Mouse (Mus musculus): ENCODE results near the gene Cavin1. TPM values are rescaled to one million over a fixed set of nuclear protein-coding genes. Genes with fewer than 3 reads are reported as not detected.

Gene Cavin1
- polyA plus RNA-seq, 1 experiment from 2014 or later = 136 TPM

DNA sequence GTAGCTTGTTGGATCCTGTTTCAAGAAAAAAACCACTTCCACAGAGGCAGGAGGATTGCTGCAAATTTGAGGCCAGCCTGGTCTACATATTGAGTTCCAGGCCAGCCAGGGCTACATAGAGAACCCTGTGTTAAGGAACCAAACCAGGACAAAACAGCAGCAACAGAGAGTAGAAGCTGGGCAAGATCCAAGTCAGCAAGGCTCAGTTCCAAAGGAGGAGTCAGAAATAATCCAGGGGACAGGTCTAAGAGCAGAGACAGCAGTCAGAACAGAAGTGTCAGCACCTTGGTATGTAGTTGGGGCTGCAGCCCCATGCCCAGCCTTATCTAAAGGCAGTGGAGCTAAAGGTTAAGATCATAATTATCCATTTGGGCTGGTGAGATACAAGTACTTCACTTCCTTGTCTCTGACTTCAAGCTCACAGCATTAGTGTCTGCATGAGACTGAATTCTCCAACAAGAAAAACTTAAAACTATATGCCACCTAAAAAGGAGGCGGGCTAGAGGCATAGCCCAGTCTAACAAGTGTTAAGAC lies 46.2 kb downstream of the Cavin1 start:
- Histone ChIP-seq H3K4me1 (ENCODE audit: control insufficient read depth, insufficient read depth, low read length) (no peaks in the 10 kb centered on the region), H3K36me3 (ENCODE audit: control insufficient read depth, insufficient read depth, low read length) (no peaks in the 10 kb centered on the region), H3K27me3 (ENCODE audit: control insufficient read depth, insufficient read depth, low read length) (no peaks in the 10 kb centered on the region), H3K9me3 (ENCODE audit: control insufficient read depth, low read depth, low read length) (no peaks in the 10 kb centered on the region), H3K4me3 (ENCODE audit: low read depth, low read length) (no peak overlapping the region), H3K4me2 (replicated peaks; ENCODE audit: low read depth, low read length) (no peak overlapping the region), H3K9ac (replicated peaks; ENCODE audit: low read depth, low read length) (no peak overlapping the region), H3K27ac (ENCODE audit: low read length) (no peak overlapping the region)
- WGBS = 91% methylated on average over 1 of the region's 1 CpGs
- no peak for ATAC-seq (ENCODE audit: insufficient number of reproducible peaks, insufficient read depth, low FRiP score, low read depth)

GRCm38 (mm10) chr11:100920887-100921624 lies 49.6 kb downstream of the Cavin1 start:
- Histone ChIP-seq H3K27me3 (ENCODE audit: control insufficient read depth, insufficient read depth, low read length) (no peaks in the 10 kb centered on the region), H3K36me3 (ENCODE audit: control insufficient read depth, insufficient read depth, low read length) (no peaks in the 10 kb centered on the region), H3K9me3 (ENCODE audit: control insufficient read depth, low read depth, low read length) (no peaks in the 10 kb centered on the region), H3K4me1 (ENCODE audit: control insufficient read depth, insufficient read depth, low read length) (no peaks in the 10 kb centered on the region), H3K27ac (ENCODE audit: low read length) (no peak overlapping the region), H3K9ac (replicated peaks; ENCODE audit: low read depth, low read length) (no peak overlapping the region), H3K4me2 (replicated peaks; ENCODE audit: low read depth, low read length) (no peak overlapping the region), H3K4me3 (ENCODE audit: low read depth, low read length) (no peak overlapping the region)
- no peak for ATAC-seq (ENCODE audit: insufficient number of reproducible peaks, insufficient read depth, low FRiP score, low read depth)
- 85% methylated on average over 4 of the region's 4 CpGs for WGBS

DNA sequence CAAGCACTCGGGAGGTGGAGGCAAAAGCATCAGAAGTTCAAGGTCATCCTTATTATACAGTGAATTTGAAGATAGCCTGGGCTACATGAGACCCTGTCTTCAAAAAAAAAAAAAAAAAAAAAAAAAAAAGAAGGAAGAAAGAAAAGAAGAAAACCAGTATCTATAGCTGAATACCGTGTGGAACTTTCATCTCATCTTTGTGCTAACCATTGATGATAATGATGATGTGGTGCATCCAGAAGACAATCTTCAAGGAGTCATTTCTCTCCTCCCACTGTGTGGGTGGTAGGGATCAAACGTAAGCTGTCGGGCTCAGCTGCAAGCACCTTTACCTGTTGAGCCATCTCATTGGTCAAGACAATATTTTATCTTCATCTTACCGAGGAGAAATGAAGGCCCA lies 52.7 kb downstream of the Cavin1 start:
- H3K27me3 ChIP-seq (ENCODE audit: control insufficient read depth, insufficient read depth, low read length) = no peaks in the 10 kb centered on the region
- H3K4me1 ChIP-seq (ENCODE audit: control insufficient read depth, insufficient read depth, low read length) = peaks cover 3% of the 10 kb centered on the region; the same call in 1 of the 2 replicates
- ATAC-seq (ENCODE audit: insufficient number of reproducible peaks, insufficient read depth, low FRiP score, low read depth) = no peak
- no peak overlapping the region for H3K9ac ChIP-seq (replicated peaks; ENCODE audit: low read depth, low read length)
- no peak overlapping the region for H3K27ac ChIP-seq (ENCODE audit: low read length)
- H3K9me3 ChIP-seq (ENCODE audit: control insufficient read depth, low read depth, low read length) = no peaks in the 10 kb centered on the region
- WGBS = 85% methylated on average over 5 of the region's 5 CpGs
- no peaks in the 10 kb centered on the region for H3K36me3 ChIP-seq (ENCODE audit: control insufficient read depth, insufficient read depth, low read length)
- H3K4me2 ChIP-seq (replicated peaks; ENCODE audit: low read depth, low read length) = no peak overlapping the region
- no peak overlapping the region for H3K4me3 ChIP-seq (ENCODE audit: low read depth, low read length)

DNA sequence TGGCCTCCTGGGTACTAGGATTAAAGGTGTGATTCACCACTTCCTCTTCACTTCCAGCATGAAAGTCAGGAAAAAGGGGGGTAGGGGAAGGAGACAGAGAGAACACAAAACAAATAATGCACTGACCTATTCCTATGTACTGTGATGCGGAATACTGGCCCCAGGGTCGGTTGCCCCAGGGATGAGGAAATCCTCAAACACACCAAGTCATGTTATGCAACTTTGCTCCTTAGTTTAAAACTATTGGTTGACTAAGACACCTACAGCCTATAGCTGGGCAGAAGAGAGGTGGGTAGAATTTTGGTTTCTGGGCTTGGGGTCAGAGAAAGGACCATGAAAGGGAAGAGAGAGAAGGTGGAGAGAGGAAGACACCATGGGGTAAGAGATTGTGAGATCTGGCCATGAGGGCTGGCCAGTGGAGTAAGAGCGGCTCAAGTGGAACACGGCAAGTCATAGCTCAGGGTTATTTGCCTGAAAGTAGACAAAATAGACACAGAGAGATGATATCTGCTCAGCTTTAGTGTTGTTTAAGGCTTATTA lies 54.2 kb downstream of the Cavin1 start:
- no peaks in the 10 kb centered on the region for H3K27me3 ChIP-seq (ENCODE audit: control insufficient read depth, insufficient read depth, low read length)
- H3K4me3 ChIP-seq (ENCODE audit: low read depth, low read length) = no peak overlapping the region
- H3K9ac ChIP-seq (replicated peaks; ENCODE audit: low read depth, low read length) = no peak overlapping the region
- ATAC-seq (ENCODE audit: insufficient number of reproducible peaks, insufficient read depth, low FRiP score, low read depth) = no peak
- no peaks in the 10 kb centered on the region for H3K36me3 ChIP-seq (ENCODE audit: control insufficient read depth, insufficient read depth, low read length)
- no peak overlapping the region for H3K4me2 ChIP-seq (replicated peaks; ENCODE audit: low read depth, low read length)
- no peak overlapping the region for H3K27ac ChIP-seq (ENCODE audit: low read length)
- H3K4me1 ChIP-seq (ENCODE audit: control insufficient read depth, insufficient read depth, low read length) = peaks cover 6% of the 10 kb centered on the region; the same call in 1 of the 2 replicates
- WGBS = 87% methylated on average over 4 of the region's 4 CpGs
- H3K9me3 ChIP-seq (ENCODE audit: control insufficient read depth, low read depth, low read length) = no peaks in the 10 kb centered on the region

GRCm38 (mm10) chr11:100915063-100915462 lies 55.6 kb downstream of the Cavin1 start:
- no peak overlapping the region for H3K4me3 ChIP-seq (ENCODE audit: low read depth, low read length)
- H3K4me2 ChIP-seq (replicated peaks; ENCODE audit: low read depth, low read length) = no peak overlapping the region
- ATAC-seq (ENCODE audit: insufficient number of reproducible peaks, insufficient read depth, low FRiP score, low read depth) = no peak
- no peaks in the 10 kb centered on the region for H3K36me3 ChIP-seq (ENCODE audit: control insufficient read depth, insufficient read depth, low read length)
- H3K27ac ChIP-seq (ENCODE audit: low read length) = no peak overlapping the region
- H3K27me3 ChIP-seq (ENCODE audit: control insufficient read depth, insufficient read depth, low read length) = no peaks in the 10 kb centered on the region
- no peaks in the 10 kb centered on the region for H3K9me3 ChIP-seq (ENCODE audit: control insufficient read depth, low read depth, low read length)
- peaks cover 6% of the 10 kb centered on the region; the same call in 1 of the 2 replicates for H3K4me1 ChIP-seq (ENCODE audit: control insufficient read depth, insufficient read depth, low read length)
- H3K9ac ChIP-seq (replicated peaks; ENCODE audit: low read depth, low read length) = no peak overlapping the region
- WGBS = 86% methylated on average over 3 of the region's 3 CpGs

- ATAC-seq (ENCODE audit: insufficient number of reproducible peaks, insufficient read depth, low FRiP score, low read depth) = no peak
- WGBS = 87% methylated on average over 5 of the region's 5 CpGs
Observed at GRCm38 (mm10) chr11:100914415-100914814, 56.3 kb downstream of the Cavin1 start.

DNA sequence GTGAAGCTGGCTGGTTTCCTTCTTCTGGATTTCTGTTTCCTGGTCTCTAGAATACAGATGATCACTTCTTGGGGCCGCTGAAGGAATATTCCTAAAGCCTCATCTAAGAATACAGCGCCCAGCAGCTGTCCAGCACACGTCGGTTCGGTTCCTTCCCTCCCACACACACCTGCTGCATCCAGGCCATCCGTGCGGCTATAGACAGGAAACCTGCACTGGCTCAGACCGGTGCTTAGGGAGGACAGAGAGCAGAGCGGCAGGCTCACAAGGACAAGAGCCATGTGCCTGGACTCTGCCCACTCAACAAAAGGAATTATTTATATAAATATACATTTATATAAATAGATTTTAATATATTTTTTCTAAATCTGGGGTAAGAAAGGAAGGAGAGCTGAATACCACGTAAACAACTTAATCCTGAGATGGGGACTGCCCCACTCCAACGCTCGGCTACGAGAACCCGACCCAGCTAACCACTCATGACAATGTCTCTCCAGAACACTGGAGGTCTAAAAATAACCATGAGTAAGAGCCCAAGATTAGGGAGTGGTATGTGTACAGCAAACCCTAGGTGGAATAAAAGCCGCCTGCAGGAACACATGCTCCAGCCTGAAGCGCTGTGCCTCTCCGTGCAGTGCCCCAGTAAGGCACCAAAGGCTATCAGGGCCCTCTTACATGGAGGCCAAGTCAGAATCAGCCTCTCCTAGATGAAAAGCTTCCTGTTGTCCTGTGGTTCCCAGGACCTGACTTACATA lies 58.1 kb downstream of the Cavin1 start:
- H3K9me3 ChIP-seq (ENCODE audit: control insufficient read depth, low read depth, low read length) = no peaks in the 10 kb centered on the region
- no peak overlapping the region for H3K4me2 ChIP-seq (replicated peaks; ENCODE audit: low read depth, low read length)
- no peak overlapping the region for H3K4me3 ChIP-seq (ENCODE audit: low read depth, low read length)
- no peak overlapping the region for H3K27ac ChIP-seq (ENCODE audit: low read length)
- H3K36me3 ChIP-seq (ENCODE audit: control insufficient read depth, insufficient read depth, low read length) = peaks cover 8% of the 10 kb centered on the region
- 68% methylated on average over 17 of the region's 17 CpGs for WGBS
- ATAC-seq (ENCODE audit: insufficient number of reproducible peaks, insufficient read depth, low FRiP score, low read depth) = no peak
- H3K27me3 ChIP-seq (ENCODE audit: control insufficient read depth, insufficient read depth, low read length) = no peaks in the 10 kb centered on the region
- H3K4me1 ChIP-seq (ENCODE audit: control insufficient read depth, insufficient read depth, low read length) = peaks cover 6% of the 10 kb centered on the region; the same call in 1 of the 2 replicates
- H3K9ac ChIP-seq (replicated peaks; ENCODE audit: low read depth, low read length) = no peak overlapping the region

More at GRCm38 (mm10) chr11:100914415-100914814, 56.3 kb downstream of the Cavin1 start:
- Histone ChIP-seq H3K4me2 (replicated peaks; ENCODE audit: low read depth, low read length) (no peak overlapping the region), H3K27me3 (ENCODE audit: control insufficient read depth, insufficient read depth, low read length) (no peaks in the 10 kb centered on the region), H3K9me3 (ENCODE audit: control insufficient read depth, low read depth, low read length) (no peaks in the 10 kb centered on the region), H3K36me3 (ENCODE audit: control insufficient read depth, insufficient read depth, low read length) (no peaks in the 10 kb centered on the region), H3K4me3 (ENCODE audit: low read depth, low read length) (no peak overlapping the region), H3K4me1 (ENCODE audit: control insufficient read depth, insufficient read depth, low read length) (peaks cover 6% of the 10 kb centered on the region; the same call in 1 of the 2 replicates), H3K9ac (replicated peaks; ENCODE audit: low read depth, low read length) (no peak overlapping the region), H3K27ac (ENCODE audit: low read length) (no peak overlapping the region)

DNA sequence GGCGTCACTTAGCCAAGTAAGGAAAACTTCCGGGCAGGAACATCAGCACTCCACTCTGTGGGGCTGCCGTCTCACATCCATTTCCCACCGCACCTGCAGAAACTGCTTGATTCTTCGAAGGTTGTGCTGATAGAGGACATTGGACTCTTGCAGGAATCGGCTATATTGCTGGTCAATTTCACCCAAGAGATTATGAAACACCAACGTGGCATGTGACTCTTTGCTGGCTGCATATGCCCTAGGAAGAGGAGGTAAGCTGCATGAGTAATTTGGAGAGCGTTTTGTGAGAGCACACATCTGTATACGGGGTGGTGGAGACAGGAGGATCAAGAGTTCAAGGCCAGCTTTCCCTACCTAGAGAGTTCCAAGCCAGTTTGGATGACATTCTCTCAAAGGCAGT lies 62.1 kb downstream of the Cavin1 start:
- Histone ChIP-seq H3K9me3 (ENCODE audit: control insufficient read depth, low read depth, low read length) (no peaks in the 10 kb centered on the region), H3K36me3 (ENCODE audit: control insufficient read depth, insufficient read depth, low read length) (peaks cover 15% of the 10 kb centered on the region)
- ATAC-seq (ENCODE audit: insufficient number of reproducible peaks, insufficient read depth, low FRiP score, low read depth) = no peak

More for the DNA sequence above, 62.1 kb downstream of the Cavin1 start:
- Histone ChIP-seq H3K27ac (ENCODE audit: low read length) (no peak overlapping the region), H3K9ac (replicated peaks; ENCODE audit: low read depth, low read length) (no peak overlapping the region), H3K4me3 (ENCODE audit: low read depth, low read length) (no peak overlapping the region), H3K27me3 (ENCODE audit: control insufficient read depth, insufficient read depth, low read length) (no peaks in the 10 kb centered on the region), H3K4me2 (replicated peaks; ENCODE audit: low read depth, low read length) (no peak overlapping the region), H3K4me1 (ENCODE audit: control insufficient read depth, insufficient read depth, low read length) (peaks cover 6% of the 10 kb centered on the region; the same call in 1 of the 2 replicates)
- 89% methylated on average over 9 of the region's 9 CpGs for WGBS
